Mouse (Mus musculus) intestine, embryonic 15.5 days (tissue): ENCODE results near the gene Slc25a44. TPM values are rescaled to one million over a fixed set of nuclear protein-coding genes. Genes with fewer than 3 reads are reported as not detected.

Experiments
- polyA plus RNA-seq: library from polyadenylated mRNA; unstranded; fragments of >200 nt; fragmentation: Nextera tagmentation; extraction: Ambion mirVana; gene quantifications from 2 replicates; pipeline ENCODE4 v1.2.1, GENCODE M21; 2015

Slc25a44 gene
- polyA plus RNA-seq, 1 experiment from 2014 or later: 17.3 TPM

Other genes starting within 250 kb of the Slc25a44 start
- gene Rhbg, start 170.4 kb downstream of the Slc25a44 start, polyA plus RNA-seq: 0.59 and 0.69 TPM in 2 replicates
- 0.15 and 0.42 TPM in 2 replicates for gene Gm38392, start 137.9 kb downstream of the Slc25a44 start, polyA plus RNA-seq
- gene Tsacc, start 128.1 kb downstream of the Slc25a44 start, polyA plus RNA-seq: 10.2 and 12.2 TPM in 2 replicates
- 520 and 528 TPM in 2 replicates for gene Cct3, start 128.0 kb downstream of the Slc25a44 start, polyA plus RNA-seq
- 268 and 282 TPM in 2 replicates for gene Glmp, start 100.1 kb downstream of the Slc25a44 start, polyA plus RNA-seq
- gene Tmem79, start 89.0 kb downstream of the Slc25a44 start, polyA plus RNA-seq: 20.6 and 21.6 TPM in 2 replicates
- 39.9 and 45.8 TPM in 2 replicates for gene Smg5, start 88.9 kb downstream of the Slc25a44 start, polyA plus RNA-seq
- gene Paqr6, start 60.6 kb downstream of the Slc25a44 start, polyA plus RNA-seq: 3.7 and 4.2 TPM in 2 replicates
- 1.3 and 2.7 TPM in 2 replicates for gene Bglap3, start 52.4 kb downstream of the Slc25a44 start, polyA plus RNA-seq
- not detected in 2 replicates for gene Bglap2, start 46.4 kb downstream of the Slc25a44 start, polyA plus RNA-seq
- gene Bglap, start 40.7 kb downstream of the Slc25a44 start, polyA plus RNA-seq: not detected in 2 replicates
- 127 and 128 TPM in 2 replicates for gene Pmf1, start 14.8 kb downstream of the Slc25a44 start, polyA plus RNA-seq
- 30.9 and 39.2 TPM in 2 replicates for gene Sema4a, start 36.0 kb upstream of the Slc25a44 start, polyA plus RNA-seq
- gene Lmna, start 84.8 kb upstream of the Slc25a44 start, polyA plus RNA-seq: 120 TPM in 2 replicates
- gene Mex3a, start 107.3 kb upstream of the Slc25a44 start, polyA plus RNA-seq: 9.6 and 11.2 TPM in 2 replicates
- gene Rab25, start 123.2 kb upstream of the Slc25a44 start, polyA plus RNA-seq: 75.2 and 89.8 TPM in 2 replicates
- gene Lamtor2, start 127.9 kb upstream of the Slc25a44 start, polyA plus RNA-seq: 188 and 231 TPM in 2 replicates
- 43.6 and 43.7 TPM in 2 replicates for gene Ubqln4, start 128.6 kb upstream of the Slc25a44 start, polyA plus RNA-seq
- 338 and 390 TPM in 2 replicates for gene Ssr2, start 150.7 kb upstream of the Slc25a44 start, polyA plus RNA-seq
- gene Arhgef2, start 180.8 kb upstream of the Slc25a44 start, polyA plus RNA-seq: 60.4 and 61.2 TPM in 2 replicates
- not detected in 2 replicates for gene Rxfp4, start 228.0 kb upstream of the Slc25a44 start, polyA plus RNA-seq